Mouse (Mus musculus): ENCODE data around the gene Leng9. TPM values are rescaled to one million over a fixed set of nuclear protein-coding genes. Genes with fewer than 3 reads are reported as not detected.
A peak's percentile ranks its signal among the peaks of the same experiment; 100 is the strongest.

Gene Leng9
- polyA plus RNA-seq, 1 experiment: 11.5 TPM

GRCm38 (mm10) chr7:4149209-4150054 lies 742 bp downstream of the Leng9 start:
- Histone ChIP-seq H3K36me3 (ENCODE audit: control insufficient read depth, insufficient read depth, low read length) (peaks cover 28% of the 10 kb centered on the region), H3K27me3 (ENCODE audit: control insufficient read depth, insufficient read depth, low read length) (peaks cover 13% of the 10 kb centered on the region; the same call in 1 of the 2 replicates)
- under 1% methylated on average over 64 of the region's 64 CpGs for WGBS

GRCm38 (mm10) chr7:4148341-4149208 lies 1.6 kb downstream of the Leng9 start:
- Histone ChIP-seq H3K4me3 (ENCODE audit: control insufficient read depth, insufficient read depth, low read length) (peak overlapping the region; percentile 97), H3K27me3 (ENCODE audit: control insufficient read depth, insufficient read depth, low read length) (peaks cover 13% of the 10 kb centered on the region; the same call in 1 of the 2 replicates), H3K36me3 (ENCODE audit: control insufficient read depth, insufficient read depth, low read length) (peaks cover 37% of the 10 kb centered on the region), H3K27ac (ENCODE audit: control insufficient read depth, insufficient read depth, low read length) (peak overlapping the region; percentile 75), H3K4me1 (replicated peaks; ENCODE audit: control insufficient read depth, insufficient read depth, low read length) (peaks cover 18% of the 10 kb centered on the region)
- TF ChIP-seq CTCF (IDR thresholded peaks at IDR 0.05; ENCODE audit: borderline replicate concordance, control insufficient read depth, extremely low read depth, insufficient read depth, low read length, poor library complexity) (no peak), POLR2A (IDR thresholded peaks at IDR 0.05; ENCODE audit: control insufficient read depth, extremely low read depth, insufficient read depth, low read length, poor library complexity) (no peak)
- WGBS: 40% methylated on average over 18 of the region's 18 CpGs
- no peak for DNase-seq

More at GRCm38 (mm10) chr7:4149209-4150054, 742 bp downstream of the Leng9 start:
- TF ChIP-seq POLR2A (IDR thresholded peaks at IDR 0.05; ENCODE audit: control insufficient read depth, extremely low read depth, insufficient read depth, low read length, poor library complexity) (peak; percentile 58; the same call in 1 of the 2 replicates), CTCF (IDR thresholded peaks at IDR 0.05; ENCODE audit: borderline replicate concordance, control insufficient read depth, extremely low read depth, insufficient read depth, low read length, poor library complexity) (no peak)
- peak overlapping the region; percentile 75 for H3K27ac ChIP-seq (ENCODE audit: control insufficient read depth, insufficient read depth, low read length)
- peak overlapping the region; percentile 97 for H3K4me3 ChIP-seq (ENCODE audit: control insufficient read depth, insufficient read depth, low read length)
- peak; percentile 74 for DNase-seq
- peaks cover 18% of the 10 kb centered on the region for H3K4me1 ChIP-seq (replicated peaks; ENCODE audit: control insufficient read depth, insufficient read depth, low read length)

- no peak for TF ChIP-seq POLR2A (IDR thresholded peaks at IDR 0.05; ENCODE audit: control insufficient read depth, extremely low read depth, insufficient read depth, low read length, poor library complexity)
- no peak for TF ChIP-seq CTCF (IDR thresholded peaks at IDR 0.05; ENCODE audit: borderline replicate concordance, control insufficient read depth, extremely low read depth, insufficient read depth, low read length, poor library complexity)
- H3K36me3 ChIP-seq (ENCODE audit: control insufficient read depth, insufficient read depth, low read length): peaks cover 43% of the 10 kb centered on the region
- H3K4me1 ChIP-seq (replicated peaks; ENCODE audit: control insufficient read depth, insufficient read depth, low read length): peaks cover 18% of the 10 kb centered on the region
- H3K27me3 ChIP-seq (ENCODE audit: control insufficient read depth, insufficient read depth, low read length): peaks cover 13% of the 10 kb centered on the region; the same call in 1 of the 2 replicates
- WGBS: 91% methylated on average over 4 of the region's 4 CpGs
- no peak overlapping the region for H3K4me3 ChIP-seq (ENCODE audit: control insufficient read depth, insufficient read depth, low read length)
- no peak overlapping the region for H3K27ac ChIP-seq (ENCODE audit: control insufficient read depth, insufficient read depth, low read length)
- no peak for DNase-seq
Measured at GRCm38 (mm10) chr7:4147836-4148235, 2.3 kb downstream of the Leng9 start.

- Histone ChIP-seq H3K4me1 (replicated peaks; ENCODE audit: control insufficient read depth, insufficient read depth, low read length) (peaks cover 18% of the 10 kb centered on the region), H3K27ac (ENCODE audit: control insufficient read depth, insufficient read depth, low read length) (no peak overlapping the region), H3K27me3 (ENCODE audit: control insufficient read depth, insufficient read depth, low read length) (peaks cover 11% of the 10 kb centered on the region; the same call in 1 of the 2 replicates), H3K4me3 (ENCODE audit: control insufficient read depth, insufficient read depth, low read length) (no peak overlapping the region), H3K36me3 (ENCODE audit: control insufficient read depth, insufficient read depth, low read length) (peaks cover 48% of the 10 kb centered on the region)
- TF ChIP-seq CTCF (IDR thresholded peaks at IDR 0.05; ENCODE audit: borderline replicate concordance, control insufficient read depth, extremely low read depth, insufficient read depth, low read length, poor library complexity): no peak
- TF ChIP-seq POLR2A (IDR thresholded peaks at IDR 0.05; ENCODE audit: control insufficient read depth, extremely low read depth, insufficient read depth, low read length, poor library complexity): no peak
- WGBS: 95% methylated on average over 20 of the region's 20 CpGs
- no peak for DNase-seq
Measured at GRCm38 (mm10) chr7:4147371-4147770, 2.8 kb downstream of the Leng9 start.

GRCm38 (mm10) chr7:4146241-4147180 lies 3.7 kb downstream of the Leng9 start:
- no peak overlapping the region for H3K4me3 ChIP-seq (ENCODE audit: control insufficient read depth, insufficient read depth, low read length)
- H3K27ac ChIP-seq (ENCODE audit: control insufficient read depth, insufficient read depth, low read length): no peak overlapping the region
- H3K4me1 ChIP-seq (replicated peaks; ENCODE audit: control insufficient read depth, insufficient read depth, low read length): peaks cover 18% of the 10 kb centered on the region
- H3K27me3 ChIP-seq (ENCODE audit: control insufficient read depth, insufficient read depth, low read length): peaks cover 8% of the 10 kb centered on the region; the same call in 1 of the 2 replicates
- no peak for DNase-seq
- TF ChIP-seq CTCF (IDR thresholded peaks at IDR 0.05; ENCODE audit: borderline replicate concordance, control insufficient read depth, extremely low read depth, insufficient read depth, low read length, poor library complexity): no peak
- no peak for TF ChIP-seq POLR2A (IDR thresholded peaks at IDR 0.05; ENCODE audit: control insufficient read depth, extremely low read depth, insufficient read depth, low read length, poor library complexity)
- H3K36me3 ChIP-seq (ENCODE audit: control insufficient read depth, insufficient read depth, low read length): peaks cover 56% of the 10 kb centered on the region
- 96% methylated on average over 23 of the region's 23 CpGs for WGBS

All from thymus, adult 2 months (tissue).